In genomic region chr4:138163836-138164235, GRCm38 (mm10) we compare ENCODE assay signal across 14 mouse cellular contexts. TPM values are rescaled to one million over a fixed set of nuclear protein-coding genes. Genes with fewer than 3 reads are reported as not detected.
DNase-seq lines count a peak whose midpoint lies in the region; ATAC-seq and TF ChIP-seq lines count a peak whose summit lies in the region.
"Had no signal": no experiment of that assay in that cellular context is flagged by ENCODE, and none has a peak within 500 bp of the region (broad histone marks: within the 10 kb centered on the region; RNA-seq: fewer than 3 reads in every experiment).

No protein-coding gene starts in this region.

- no peak overlapping the region for H3K4me3 ChIP-seq in gastrocnemius, adult 2 months
- H3K4me3 ChIP-seq in left cerebral cortex, adult 2 months: no peak overlapping the region
- H3K4me3 ChIP-seq in midbrain, embryonic 11.5 days (ENCODE audit: low read depth, low read length): no peak overlapping the region
- H3K4me3 ChIP-seq in intestine, embryonic 15.5 days (replicated peaks): no peak overlapping the region
- H3K4me3 ChIP-seq: embryonic facial prominence, embryonic 15.5 days had no signal

- H3K27me3 ChIP-seq in midbrain, embryonic 11.5 days (ENCODE audit: control insufficient read depth, insufficient read depth, low read length): no peaks in the 10 kb centered on the region
- H3K27me3 ChIP-seq in intestine, embryonic 15.5 days (replicated peaks): no peaks in the 10 kb centered on the region
- H3K27me3 ChIP-seq: embryonic facial prominence, embryonic 15.5 days had no signal

- WGBS in midbrain, embryonic 11.5 days: 30% methylated on average over 2 of the region's 2 CpGs
- WGBS in intestine, embryonic 15.5 days: 74% methylated on average over 2 of the region's 2 CpGs

- no peak for DNase-seq in gastrocnemius, adult 2 months
- DNase-seq in gastrocnemius, postnatal 25 days: no peak
- DNase-seq in left cerebral cortex, adult 2 months (ENCODE audit: extremely low spot score in 1 of 2, low spot score in 2 of 2): no peak
- DNase-seq in left cerebral cortex, adult 9 months (ENCODE audit: low spot score in 2 of 2): no peak
- DNase-seq in midbrain, embryonic 11.5 days (ENCODE audit: low spot score, missing footprints): no peak
- DNase-seq in kidney, adult 11 months: no peak
- DNase-seq: cerebellum, postnatal 10 days; kidney, postnatal 14 days; thymus, adult 2 months had no signal

- peak overlapping the region; percentile 53 for H3K27ac ChIP-seq in gastrocnemius, adult 2 months
- peak overlapping the region; percentile 59 for H3K27ac ChIP-seq in left cerebral cortex, adult 2 months
- peak overlapping the region; percentile 44; the same call in 1 of the 2 replicates for H3K27ac ChIP-seq in midbrain, embryonic 11.5 days (ENCODE audit: low read depth, low read length)
- no peak overlapping the region for H3K27ac ChIP-seq in intestine, embryonic 15.5 days
- H3K27ac ChIP-seq: embryonic facial prominence, embryonic 15.5 days had no signal

- H3K4me2 ChIP-seq in midbrain, embryonic 11.5 days: no peak overlapping the region
- no peak overlapping the region for H3K4me2 ChIP-seq in intestine, embryonic 15.5 days (replicated peaks)
- H3K4me2 ChIP-seq: embryonic facial prominence, embryonic 15.5 days had no signal

- intact Hi-C loops in gastrocnemius, adult 2 months (cut with DNase I): no loop called here
- intact Hi-C loops in left cerebral cortex, adult 2 months (cut with DNase I): no loop called here

- peaks cover 11% of the 10 kb centered on the region; the same call in 1 of the 2 replicates for H3K4me1 ChIP-seq in midbrain, embryonic 11.5 days (ENCODE audit: control insufficient read depth, insufficient read depth, low read length)
- H3K4me1 ChIP-seq in intestine, embryonic 15.5 days (replicated peaks): no peaks in the 10 kb centered on the region
- H3K4me1 ChIP-seq: embryonic facial prominence, embryonic 15.5 days had no signal

- TF ChIP-seq CTCF in gastrocnemius, adult 2 months (IDR thresholded peaks at IDR 0.05): no peak
- TF ChIP-seq CTCF in left cerebral cortex, adult 2 months (IDR thresholded peaks at IDR 0.05): no peak

- peaks cover 15% of the 10 kb centered on the region for H3K36me3 ChIP-seq in midbrain, embryonic 11.5 days (ENCODE audit: control insufficient read depth, insufficient read depth, low read length)
- H3K36me3 ChIP-seq in intestine, embryonic 15.5 days: peaks cover 26% of the 10 kb centered on the region

- H3K9ac ChIP-seq in midbrain, embryonic 11.5 days (ENCODE audit: low read length): no peak overlapping the region
- H3K9ac ChIP-seq in intestine, embryonic 15.5 days: no peak overlapping the region
- H3K9ac ChIP-seq: embryonic facial prominence, embryonic 15.5 days had no signal

- no peak for ATAC-seq in midbrain, embryonic 11.5 days (ENCODE audit: low FRiP score)
- ATAC-seq in frontal cortex, adult (ENCODE audit: low TSS enrichment): no peak
- ATAC-seq in intestine, embryonic 15.5 days: no peak
- ATAC-seq: lung, postnatal 0 days had no signal

- H3K9me3 ChIP-seq in midbrain, embryonic 11.5 days (ENCODE audit: control insufficient read depth, low read length): no peaks in the 10 kb centered on the region
- no peaks in the 10 kb centered on the region for H3K9me3 ChIP-seq in intestine, embryonic 15.5 days
- H3K9me3 ChIP-seq: embryonic facial prominence, embryonic 15.5 days; G1E had no signal

RNA-seq across cellular contexts. Expression of gene Hp1bp3, which starts 52.3 kb away (rescaled TPM):
- 10 to 100 TPM; 50.8 to 67.8 TPM for total RNA-seq in gastrocnemius, adult 2 months (2021)
- total RNA-seq in gastrocnemius, postnatal 25 days (2021): 10 to 100 TPM; 45.5 to 53.0 TPM
- total RNA-seq in left cerebral cortex, adult 2 months (2021): 100 to 1,000 TPM; 178 to 183 TPM
- 182 and 198 TPM in 2 replicates for polyA plus RNA-seq in midbrain, embryonic 11.5 days (2014; fragmentation: Nextera tagmentation; extraction: Ambion mirVana)
- polyA plus RNA-seq in intestine, embryonic 15.5 days (2015; fragmentation: Nextera tagmentation; extraction: Ambion mirVana): 110 and 129 TPM in 2 replicates
